Mouse (Mus musculus): ENCODE results near the gene Fgfr2. TPM values are rescaled to one million over a fixed set of nuclear protein-coding genes. Genes with fewer than 3 reads are reported as not detected.
A peak's percentile ranks its signal among the peaks of the same experiment; 100 is the strongest.

Fgfr2 gene
- total and polyA plus RNA-seq, 3 experiments = 47.1 to 245 (median 178) TPM

GRCm38 (mm10) chr7:130799418-130799817 is 2323.7 kb downstream of the Fgfr2 start:
- DNase-seq = no peak

GRCm38 (mm10) chr7:130797524-130797923 is 2325.6 kb downstream of the Fgfr2 start:
- DNase-seq = no peak

- no peak for DNase-seq
These were observed 2326.4 kb downstream of the Fgfr2 start for GRCm38 (mm10) chr7:130796786-130797185.

- DNase-seq = peak; percentile 47
These were observed 2329.5 kb downstream of the Fgfr2 start for GRCm38 (mm10) chr7:130793671-130794070.

- no peak for DNase-seq
These were observed 2333.7 kb downstream of the Fgfr2 start for GRCm38 (mm10) chr7:130789456-130789855.

GRCm38 (mm10) chr7:130788950-130789349 is 2334.2 kb downstream of the Fgfr2 start:
- DNase-seq = no peak

GRCm38 (mm10) chr7:130787537-130787936 is 2335.6 kb downstream of the Fgfr2 start:
- no peak for DNase-seq

GRCm38 (mm10) chr7:130786708-130787107 is 2336.4 kb downstream of the Fgfr2 start:
- DNase-seq = peak; percentile 86

GRCm38 (mm10) chr7:130785923-130786575 is 2337.1 kb downstream of the Fgfr2 start:
- DNase-seq = no peak

GRCm38 (mm10) chr7:130782501-130783050 is 2340.6 kb downstream of the Fgfr2 start:
- DNase-seq = no peak

GRCm38 (mm10) chr7:130780866-130781419 is 2342.2 kb downstream of the Fgfr2 start:
- DNase-seq = no peak

- DNase-seq = no peak
These were observed 2349.1 kb downstream of the Fgfr2 start, which contains the start of gene Btbd16 for GRCm38 (mm10) chr7:130773914-130774630. Btbd16 (plus strand) TSS chr7:130774069.

GRCm38 (mm10) chr7:130773171-130773830 is 2349.8 kb downstream of the Fgfr2 start:
- peak; percentile 55 for DNase-seq

GRCm38 (mm10) chr7:130770707-130771106 is 2352.4 kb downstream of the Fgfr2 start:
- DNase-seq = peak; percentile 82

- no peak for DNase-seq
These were observed 2355.0 kb downstream of the Fgfr2 start for GRCm38 (mm10) chr7:130768151-130768550.

GRCm38 (mm10) chr7:130766411-130767170 is 2356.6 kb downstream of the Fgfr2 start:
- no peak for DNase-seq

GRCm38 (mm10) chr7:130764160-130764559 is 2359.0 kb downstream of the Fgfr2 start:
- DNase-seq = peak; percentile 60

- DNase-seq = peak; percentile 76
These were observed 2360.9 kb downstream of the Fgfr2 start for GRCm38 (mm10) chr7:130762071-130762897.

GRCm38 (mm10) chr7:130757326-130757865 is 2365.8 kb downstream of the Fgfr2 start:
- no peak for DNase-seq

GRCm38 (mm10) chr7:130756343-130756835 is 2366.8 kb downstream of the Fgfr2 start:
- peak; percentile 39 for DNase-seq

Data from adrenal gland, adult 2 months (tissue).